Mouse (Mus musculus) thymus, postnatal 0 days (tissue): Measurements from ENCODE around the gene Fntb. TPM values are rescaled to one million over a fixed set of nuclear protein-coding genes. Genes with fewer than 3 reads are reported as not detected.

Source experiments
- DNase-seq: peaks from one replicate; pipeline ENCODE4 v3.0.0-alpha.2; 2015; ENCODE audit warnings: low spot score
- polyA plus RNA-seq: library from polyadenylated mRNA; unstranded; fragments of >200 nt; fragmentation: Nextera tagmentation; extraction: Ambion mirVana; gene quantifications from 2 replicates; pipeline ENCODE4 v1.2.1, GENCODE M21; 2015

Fntb gene
- polyA plus RNA-seq, 1 experiment from 2014 or later = 29.7 TPM

DNA sequence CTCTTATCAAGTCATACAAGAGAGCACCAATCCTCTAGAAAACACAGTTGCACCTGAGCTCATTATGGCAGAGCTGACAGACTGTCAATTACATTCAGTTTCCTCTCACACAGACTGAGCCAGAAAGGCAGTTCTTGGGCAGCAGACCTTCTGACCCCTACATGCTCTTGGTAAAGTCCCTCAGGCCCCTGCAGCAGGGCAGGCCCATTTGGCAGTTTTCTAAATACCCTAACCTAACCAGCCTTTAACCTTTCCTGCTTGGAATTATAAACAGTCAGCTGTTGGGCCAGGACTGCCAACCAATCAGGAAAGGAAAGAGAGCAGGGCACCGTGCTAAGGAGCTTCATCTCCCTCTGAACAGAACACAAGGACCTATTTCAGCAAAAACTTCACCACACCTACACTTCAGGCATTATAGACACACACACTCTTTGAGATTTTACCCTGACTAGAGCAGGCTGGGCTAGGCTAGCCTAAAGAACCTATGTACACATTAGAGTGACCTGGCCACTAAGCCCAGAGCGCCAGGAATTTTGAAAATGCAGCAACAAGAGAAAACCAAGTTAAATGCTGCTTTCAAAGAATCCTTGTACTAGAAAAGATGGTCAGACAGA lies 188.5 kb downstream of the Fntb start:
- DNase-seq = no peak

DNA sequence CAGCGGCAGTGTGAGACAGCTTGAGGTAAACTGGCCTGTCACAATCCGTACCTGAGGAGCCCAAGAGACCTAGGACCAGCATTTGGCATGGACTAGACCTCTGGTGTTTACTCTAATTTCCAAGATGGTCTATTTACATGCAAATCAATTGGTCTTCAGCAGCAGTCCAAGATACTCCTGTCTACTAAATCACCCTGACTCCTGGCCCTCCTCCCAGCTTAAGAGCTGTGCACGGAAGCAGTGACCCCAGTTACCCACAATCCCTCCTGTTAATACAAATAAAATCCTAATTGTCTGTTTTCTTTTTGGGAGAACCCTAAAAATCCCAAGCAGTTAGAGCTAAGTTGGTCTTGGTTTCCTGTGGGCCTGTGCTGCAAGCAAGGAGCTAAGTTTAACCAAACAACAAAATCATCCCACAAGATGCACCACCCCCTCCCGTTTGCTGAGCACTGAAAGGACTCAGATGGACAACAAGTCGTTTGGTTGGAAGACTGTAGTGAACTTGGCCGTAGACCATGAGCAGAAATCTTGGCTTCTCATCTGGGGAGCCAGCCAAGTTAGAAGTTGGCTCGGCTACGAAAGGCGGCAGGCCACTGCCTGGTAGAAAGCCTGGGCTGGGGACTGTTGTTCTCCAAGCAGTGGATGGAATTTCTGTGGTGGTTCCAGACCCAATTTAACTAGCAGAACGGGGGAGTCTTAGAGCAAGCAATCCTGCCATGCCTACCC lies 189.5 kb downstream of the Fntb start:
- DNase-seq = no peak

DNA sequence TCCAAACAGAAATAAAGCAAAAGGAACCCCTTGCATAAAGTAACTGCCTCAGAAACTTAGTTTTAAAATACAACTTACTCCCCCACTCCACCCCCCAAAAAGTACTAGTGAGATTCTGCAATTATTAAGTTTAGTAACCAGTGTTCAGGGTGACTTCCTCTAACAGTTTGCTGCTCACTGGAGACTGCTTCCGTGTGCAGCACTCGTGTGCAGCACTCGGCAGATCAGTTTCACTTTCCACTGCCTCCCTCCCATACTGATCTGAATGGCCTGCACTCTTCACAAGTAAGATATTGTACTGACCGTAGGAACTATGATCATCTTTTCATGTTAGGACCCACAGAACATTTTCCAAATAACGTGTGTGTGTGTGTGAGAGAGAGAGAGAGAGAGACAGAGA lies 192.3 kb downstream of the Fntb start:
- peak; percentile 65 for DNase-seq

- no peak for DNase-seq
Observed at GRCm38 (mm10) chr12:76961052-76961931, 195.9 kb downstream of the Fntb start.

GRCm38 (mm10) chr12:76961932-76962891 lies 196.8 kb downstream of the Fntb start, which contains the start of gene Max:
Gene Max (minus strand): TSS chr12:76962201.
- peak; percentile 99 for DNase-seq

DNA sequence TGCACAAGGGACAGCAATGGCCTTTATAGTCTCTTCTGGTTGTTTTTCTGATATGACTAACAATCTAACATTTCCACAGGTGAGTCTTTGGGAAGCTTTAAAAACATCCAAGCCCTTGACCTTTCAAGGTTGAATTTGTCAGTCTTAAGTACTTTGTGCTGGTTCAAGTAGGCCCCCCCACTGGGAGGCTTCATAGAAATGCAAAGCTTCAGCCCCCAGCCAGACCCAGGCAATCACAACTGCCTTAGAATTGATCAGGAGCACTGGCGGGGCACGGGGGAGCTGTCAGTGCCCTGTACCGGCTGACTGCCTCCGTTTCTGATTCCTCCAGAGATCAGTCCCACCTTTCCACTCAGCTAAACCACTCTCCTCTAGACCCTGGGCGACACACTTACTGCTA lies 199.7 kb downstream of the Fntb start:
- DNase-seq = no peak

GRCm38 (mm10) chr12:76965876-76966275 lies 200.5 kb downstream of the Fntb start:
- DNase-seq = no peak

Other genes starting within 250 kb of the Fntb start
- gene Plekhg3, start 234.7 kb upstream of the Fntb start, polyA plus RNA-seq = 3.3 and 4.7 TPM in 2 replicates
- 0.29 and 0.31 TPM in 2 replicates for gene Sptb, start 55.0 kb upstream of the Fntb start, polyA plus RNA-seq
- 206 and 258 TPM in 2 replicates for gene Churc1, start 51 bp upstream of the Fntb start, polyA plus RNA-seq
- 1.7 and 2.1 TPM in 2 replicates for gene Gpx2, start 30.0 kb downstream of the Fntb start, polyA plus RNA-seq
- gene Rab15, start 57.3 kb downstream of the Fntb start, polyA plus RNA-seq = 23.6 and 27.0 TPM in 2 replicates
- gene Max, start 196.6 kb downstream of the Fntb start, polyA plus RNA-seq = 18.7 and 20.9 TPM in 2 replicates